Mouse (Mus musculus) heart, embryonic 11.5 days (tissue): Measurements from ENCODE around the gene Daam1. TPM values are rescaled to one million over a fixed set of nuclear protein-coding genes. Genes with fewer than 3 reads are reported as not detected.

Experiments
- ATAC-seq: fragments of 200-750 bp; cut with Nextera tagmentation; replicated peaks from 2 replicates; pipeline ENCODE4 v1.8.0; 2017; ENCODE audit warnings: moderate library complexity; ENCODE audit not compliant: insufficient number of reproducible peaks, low FRiP score, low TSS enrichment
- H3K27ac ChIP-seq: fragments of 300-500 bp; sonication (generic); 2 replicates; pipeline ENCODE4 v1.5.1; 2014; ENCODE audit warnings: mild to moderate bottlenecking, low read depth, low read length
- H3K27me3 ChIP-seq: fragments of 300-500 bp; sonication (generic); 2 replicates; pipeline ENCODE4 v1.6.1; 2014; ENCODE audit warnings: mild to moderate bottlenecking, low read length, mixed read lengths; ENCODE audit not compliant: control insufficient read depth, insufficient read depth
- H3K36me3 ChIP-seq: fragments of 300-500 bp; sonication (generic); 2 replicates; pipeline ENCODE4 v1.6.1; 2014; ENCODE audit warnings: mild to moderate bottlenecking, low read length, moderate library complexity, mixed read lengths; ENCODE audit not compliant: control insufficient read depth, insufficient read depth
- H3K4me1 ChIP-seq: fragments of 300-500 bp; sonication (generic); 2 replicates; pipeline ENCODE4 v1.6.1; 2014; ENCODE audit warnings: low read length; ENCODE audit not compliant: control insufficient read depth, insufficient read depth
- H3K4me2 ChIP-seq: fragments of 300-500 bp; sonication (generic); 2 replicates; pipeline ENCODE4 v1.6.1; 2014; ENCODE audit warnings: mild to moderate bottlenecking, moderate library complexity
- H3K4me3 ChIP-seq: fragments of 300-500 bp; sonication (generic); 2 replicates; pipeline ENCODE4 v1.5.1; 2014; ENCODE audit warnings: low read depth, low read length
- H3K9ac ChIP-seq: fragments of 300-500 bp; sonication (generic); 2 replicates; pipeline ENCODE4 v1.6.1; 2014; ENCODE audit warnings: mild to moderate bottlenecking, low read depth, low read length, moderate library complexity
- H3K9me3 ChIP-seq: fragments of 300-500 bp; sonication (generic); replicated peaks from 2 replicates; pipeline ENCODE4 v1.6.1; 2016; ENCODE audit warnings: low read length; ENCODE audit not compliant: control insufficient read depth
- WGBS: fragments of 180-500 bp; shearing (Covaris S2); extraction: QIAGEN DNeasy Blood & Tissue Kit; methylation state at CpG from one replicate; pipeline ENCODE4 v1.1.7; 2014; ENCODE audit not compliant: insufficient replicate concordance; 5-methylcytosine and 5-hydroxymethylcytosine counted together
- polyA plus RNA-seq: library from polyadenylated mRNA; unstranded; fragments of >200 nt; fragmentation: Nextera tagmentation; extraction: Ambion mirVana; gene quantifications from 2 replicates; pipeline ENCODE4 v1.2.1, GENCODE M21; 2014

Daam1 gene
- polyA plus RNA-seq, 1 experiment from 2014 or later, result 33.0 TPM

- ATAC-seq, result no peak
- H3K27me3 ChIP-seq, result no peaks in the 10 kb centered on the region
- H3K4me2 ChIP-seq, result no peak overlapping the region
- H3K9me3 ChIP-seq, result no peaks in the 10 kb centered on the region
- no peak overlapping the region for H3K4me3 ChIP-seq
- H3K27ac ChIP-seq, result peak overlapping the region; percentile 35; the same call in 1 of the 2 replicates
- no peak overlapping the region for H3K9ac ChIP-seq
- H3K36me3 ChIP-seq, result peaks cover 7% of the 10 kb centered on the region; the same call in 1 of the 2 replicates
- 82% methylated on average over 13 of the region's 13 CpGs for WGBS
- H3K4me1 ChIP-seq, result peaks cover 31% of the 10 kb centered on the region
Observed at GRCm38 (mm10) chr12:71905640-71906320, 74.9 kb downstream of the Daam1 start.

DNA sequence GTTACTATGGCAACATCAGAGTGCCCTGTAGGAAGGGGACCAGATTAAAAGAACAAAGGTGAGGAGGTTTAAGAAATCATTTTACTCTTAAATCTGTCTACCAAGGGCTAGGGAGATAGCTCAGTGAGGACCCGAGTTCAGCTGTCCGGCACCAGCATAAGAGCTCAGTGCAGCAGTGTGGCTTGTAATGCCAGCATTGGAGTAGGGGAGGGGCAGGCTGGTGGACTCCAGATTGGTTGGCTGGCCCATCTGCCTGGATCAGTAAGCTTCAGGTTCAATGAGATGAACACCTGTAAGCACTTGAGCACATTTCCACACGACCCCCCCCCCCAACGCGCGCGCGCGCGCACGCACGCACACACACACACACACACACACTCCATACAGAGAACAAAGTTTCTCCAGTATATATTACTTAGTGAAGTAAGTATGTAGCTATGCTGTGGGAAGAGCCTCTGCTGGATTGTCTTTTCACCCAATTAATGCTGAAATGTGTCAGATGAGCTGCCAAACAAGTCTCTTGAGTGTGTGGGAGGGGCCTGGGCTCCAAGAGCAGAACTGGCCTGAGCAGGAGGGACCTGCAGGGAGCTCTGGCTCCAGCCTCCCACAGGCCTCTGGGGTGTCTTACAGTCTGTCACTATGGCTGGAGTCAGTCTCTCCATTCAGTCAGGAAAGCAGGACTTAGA is 75.8 kb downstream of the Daam1 start:
- H3K36me3 ChIP-seq, result peaks cover 4% of the 10 kb centered on the region; the same call in 1 of the 2 replicates
- WGBS, result 85% methylated on average over 12 of the region's 12 CpGs
- no peaks in the 10 kb centered on the region for H3K27me3 ChIP-seq
- no peak overlapping the region for H3K4me3 ChIP-seq
- ATAC-seq, result no peak
- H3K4me2 ChIP-seq, result no peak overlapping the region
- peak overlapping the region; percentile 62; the same call in 1 of the 2 replicates for H3K27ac ChIP-seq
- peaks cover 31% of the 10 kb centered on the region for H3K4me1 ChIP-seq
- no peak overlapping the region for H3K9ac ChIP-seq
- no peaks in the 10 kb centered on the region for H3K9me3 ChIP-seq

- WGBS, result 91% methylated on average over 5 of the region's 5 CpGs
- no peak for ATAC-seq
- no peak overlapping the region for H3K9ac ChIP-seq
Observed at GRCm38 (mm10) chr12:71908984-71909383, 78.1 kb downstream of the Daam1 start.

GRCm38 (mm10) chr12:71910246-71910645 is 79.4 kb downstream of the Daam1 start:
- Histone ChIP-seq H3K27me3 (no peaks in the 10 kb centered on the region), H3K9ac (no peak overlapping the region), H3K9me3 (no peaks in the 10 kb centered on the region), H3K4me2 (no peak overlapping the region), H3K4me3 (no peak overlapping the region), H3K36me3 (no peaks in the 10 kb centered on the region), H3K4me1 (peaks cover 29% of the 10 kb centered on the region), H3K27ac (no peak overlapping the region)
- 64% methylated on average over 7 of the region's 7 CpGs for WGBS
- ATAC-seq, result no peak

More at GRCm38 (mm10) chr12:71908984-71909383, 78.1 kb downstream of the Daam1 start:
- H3K4me1 ChIP-seq, result peaks cover 30% of the 10 kb centered on the region
- H3K27me3 ChIP-seq, result no peaks in the 10 kb centered on the region
- H3K27ac ChIP-seq, result no peak overlapping the region
- no peak overlapping the region for H3K4me3 ChIP-seq
- H3K9me3 ChIP-seq, result no peaks in the 10 kb centered on the region
- no peaks in the 10 kb centered on the region for H3K36me3 ChIP-seq
- no peak overlapping the region for H3K4me2 ChIP-seq

- Histone ChIP-seq H3K36me3 (no peaks in the 10 kb centered on the region), H3K4me1 (peaks cover 11% of the 10 kb centered on the region; the same call in 1 of the 2 replicates), H3K27me3 (no peaks in the 10 kb centered on the region), H3K4me2 (no peak overlapping the region), H3K27ac (no peak overlapping the region), H3K4me3 (no peak overlapping the region), H3K9me3 (no peaks in the 10 kb centered on the region), H3K9ac (no peak overlapping the region)
- WGBS, result 87% methylated on average over 1 of the region's 1 CpGs
- ATAC-seq, result no peak
Observed at GRCm38 (mm10) chr12:71912262-71912661, 81.4 kb downstream of the Daam1 start.

DNA sequence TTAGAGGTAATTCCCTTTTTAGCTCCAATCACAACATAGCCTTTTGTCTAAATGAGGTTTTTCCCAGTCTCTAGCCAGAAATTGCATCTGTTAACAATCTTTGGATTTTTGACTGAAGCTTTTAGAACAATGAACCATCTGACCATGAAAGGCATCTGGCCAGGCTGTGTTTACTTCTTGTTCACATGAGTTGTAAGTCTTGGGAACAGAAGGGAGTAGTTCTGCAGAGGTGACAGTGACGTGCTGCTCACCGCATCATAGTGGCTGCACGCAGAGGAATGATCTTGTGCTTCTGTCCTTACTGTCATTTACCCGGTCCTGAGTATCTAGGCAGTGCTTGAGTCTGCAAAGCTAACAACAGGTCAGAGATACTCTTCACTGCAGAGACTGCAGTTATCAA is 88.3 kb downstream of the Daam1 start:
- H3K27ac ChIP-seq, result no peak overlapping the region
- H3K4me2 ChIP-seq, result no peak overlapping the region
- 29% methylated on average over 4 of the region's 4 CpGs for WGBS
- H3K4me1 ChIP-seq, result peaks cover 36% of the 10 kb centered on the region
- H3K9ac ChIP-seq, result 0 out of 2 replicates have a peak overlapping the region, but pooled peaks have one; percentile 8
- H3K4me3 ChIP-seq, result no peak overlapping the region
- no peak for ATAC-seq
- no peaks in the 10 kb centered on the region for H3K36me3 ChIP-seq
- H3K27me3 ChIP-seq, result no peaks in the 10 kb centered on the region
- no peaks in the 10 kb centered on the region for H3K9me3 ChIP-seq

- no peak overlapping the region for H3K4me3 ChIP-seq
- H3K4me1 ChIP-seq, result peaks cover 36% of the 10 kb centered on the region
- ATAC-seq, result no peak
- H3K9me3 ChIP-seq, result no peaks in the 10 kb centered on the region
- H3K9ac ChIP-seq, result no peak overlapping the region
- H3K27me3 ChIP-seq, result no peaks in the 10 kb centered on the region
- no peaks in the 10 kb centered on the region for H3K36me3 ChIP-seq
- 0 out of 2 replicates have a peak overlapping the region, but pooled peaks have one; percentile 22 for H3K27ac ChIP-seq
- 55% methylated on average over 3 of the region's 3 CpGs for WGBS
- no peak overlapping the region for H3K4me2 ChIP-seq
Observed at GRCm38 (mm10) chr12:71919962-71920361, 89.1 kb downstream of the Daam1 start.

DNA sequence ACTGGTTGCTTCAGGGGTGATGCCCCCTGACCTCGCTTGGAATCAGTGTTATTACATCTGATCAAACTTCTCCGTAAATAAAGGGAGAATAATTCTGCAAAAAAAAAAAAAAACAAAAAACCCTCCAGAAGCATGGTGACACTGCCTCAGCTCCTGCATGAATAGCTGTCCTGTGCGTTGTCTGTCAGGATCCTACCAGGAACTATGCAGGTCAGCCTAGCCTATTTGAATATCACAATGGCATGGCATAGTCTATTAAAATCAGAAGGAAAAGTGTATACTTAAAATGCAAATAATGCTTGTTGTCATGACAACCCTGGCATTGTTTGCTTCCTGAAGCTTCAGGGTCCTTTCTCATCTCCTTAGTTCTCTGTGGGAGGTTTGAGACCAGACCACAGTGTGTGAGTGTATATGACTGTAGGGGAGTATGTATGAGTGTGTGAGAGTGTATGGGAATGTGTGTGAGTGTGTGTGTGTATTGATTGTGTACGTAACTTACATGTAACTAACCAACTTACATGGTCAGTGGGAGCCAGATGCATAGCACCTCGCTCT is 92.0 kb downstream of the Daam1 start:
- H3K36me3 ChIP-seq, result no peaks in the 10 kb centered on the region
- no peak overlapping the region for H3K9ac ChIP-seq
- H3K27ac ChIP-seq, result no peak overlapping the region
- ATAC-seq, result no peak
- no peak overlapping the region for H3K4me3 ChIP-seq
- H3K9me3 ChIP-seq, result no peaks in the 10 kb centered on the region
- H3K4me1 ChIP-seq, result peaks cover 55% of the 10 kb centered on the region
- H3K4me2 ChIP-seq, result no peak overlapping the region
- no peaks in the 10 kb centered on the region for H3K27me3 ChIP-seq
- 80% methylated on average over 5 of the region's 5 CpGs for WGBS
